29 mouse cellular contexts compared by ENCODE assay signal in genomic region chr4:58786659-58787058, GRCm38 (mm10). TPM values are rescaled to one million over a fixed set of nuclear protein-coding genes. Genes with fewer than 3 reads are reported as not detected.
DNase-seq lines count a peak whose midpoint lies in the region; ATAC-seq and TF ChIP-seq lines count a peak whose summit lies in the region.
"Had no signal": no experiment of that assay in that cellular context is flagged by ENCODE, and none has a peak within 500 bp of the region (broad histone marks: within the 10 kb centered on the region; RNA-seq: fewer than 3 reads in every experiment).

No protein-coding gene starts in this region.

- no peak overlapping the region for H3K4me3 ChIP-seq in embryonic facial prominence, embryonic 14.5 days (ENCODE audit: low read depth, low read length)
- H3K4me3 ChIP-seq in embryonic facial prominence, embryonic 10.5 days: no peak overlapping the region
- H3K4me3 ChIP-seq in lung, embryonic 14.5 days (ENCODE audit: low read depth, low read length): no peak overlapping the region
- H3K4me3 ChIP-seq: embryonic facial prominence, embryonic 12.5 days; erythroblast, embryonic 14.5 days; forebrain, embryonic 12.5 days; forebrain, embryonic 15.5 days; heart, adult 2 months; heart, embryonic 10.5 days; heart, embryonic 13.5 days had no signal

- DNase-seq in embryonic facial prominence, embryonic 14.5 days (ENCODE audit: low spot score): peak; percentile 4
- no peak for DNase-seq in embryonic facial prominence, embryonic 10.5 days (ENCODE audit: low spot score)
- DNase-seq in lung, embryonic 14.5 days: peak; percentile 64
- no peak for DNase-seq in lung, postnatal 4 days
- DNase-seq in MN1 (ENCODE audit: low spot score) (peak; percentile 17), NIH3T3 (ENCODE audit: low read depth) (peak; percentile 23)
- DNase-seq in kidney, postnatal 25 days: no peak
- no peak for DNase-seq in testis, postnatal 10 days (ENCODE audit: low spot score)
- DNase-seq: adrenal gland, postnatal 10 days; adrenal gland, postnatal 36 days; cerebellum, adult 11-12 months; cerebellum, adult 8-10 months; gastrocnemius, postnatal 10 days; gastrocnemius, postnatal 36 days; heart, adult 2 months; heart, postnatal 14 days; heart, postnatal 4 days had no signal

- ATAC-seq in embryonic facial prominence, embryonic 14.5 days (ENCODE audit: low read depth): no peak
- ATAC-seq in lung, embryonic 14.5 days (ENCODE audit: insufficient read depth): no peak
- ATAC-seq: CD4-positive, CD25-positive, alpha-beta regulatory T cell, adult 4 months; forebrain, embryonic 15.5 days; hindbrain, postnatal 0 days; inflammation-experienced regulatory T-cells, adult 6 months; Patski had no signal

- H3K4me1 ChIP-seq in embryonic facial prominence, embryonic 14.5 days (ENCODE audit: control insufficient read depth, insufficient read depth, low read length): no peaks in the 10 kb centered on the region
- H3K4me1 ChIP-seq in embryonic facial prominence, embryonic 10.5 days: no peaks in the 10 kb centered on the region
- H3K4me1 ChIP-seq in lung, embryonic 14.5 days (ENCODE audit: insufficient read depth): no peaks in the 10 kb centered on the region
- H3K4me1 ChIP-seq: embryonic facial prominence, embryonic 12.5 days; forebrain, embryonic 12.5 days; forebrain, embryonic 15.5 days; heart, embryonic 10.5 days; heart, embryonic 13.5 days had no signal

- no peak for TF ChIP-seq CTCF in lung, embryonic 14.5 days (IDR thresholded peaks at IDR 0.05; ENCODE audit: low read depth)

- no peak overlapping the region for H3K9ac ChIP-seq in embryonic facial prominence, embryonic 14.5 days (ENCODE audit: low read depth, low read length)
- no peak overlapping the region for H3K9ac ChIP-seq in lung, embryonic 14.5 days
- H3K9ac ChIP-seq: embryonic facial prominence, embryonic 12.5 days; forebrain, embryonic 12.5 days; forebrain, embryonic 15.5 days; heart, embryonic 13.5 days; hindbrain, embryonic 14.5 days had no signal

- H3K27ac ChIP-seq in embryonic facial prominence, embryonic 14.5 days (replicated peaks; ENCODE audit: low read depth, low read length): no peak overlapping the region
- no peak overlapping the region for H3K27ac ChIP-seq in embryonic facial prominence, embryonic 10.5 days (replicated peaks)
- H3K27ac ChIP-seq in lung, embryonic 14.5 days (ENCODE audit: low read depth): no peak overlapping the region
- H3K27ac ChIP-seq: embryonic facial prominence, embryonic 12.5 days; forebrain, embryonic 12.5 days; forebrain, embryonic 15.5 days; heart, adult 2 months; heart, embryonic 10.5 days; heart, embryonic 13.5 days; hindbrain, embryonic 14.5 days; hindbrain, postnatal 0 days had no signal

- no peaks in the 10 kb centered on the region for H3K9me3 ChIP-seq in embryonic facial prominence, embryonic 14.5 days (ENCODE audit: control insufficient read depth, low read length)
- H3K9me3 ChIP-seq in embryonic facial prominence, embryonic 10.5 days: no peaks in the 10 kb centered on the region
- no peaks in the 10 kb centered on the region for H3K9me3 ChIP-seq in lung, embryonic 14.5 days (ENCODE audit: low read depth, low read length)
- H3K9me3 ChIP-seq: embryonic facial prominence, embryonic 12.5 days; forebrain, embryonic 12.5 days; forebrain, embryonic 15.5 days; heart, embryonic 10.5 days had no signal

- no peak overlapping the region for H3K4me2 ChIP-seq in embryonic facial prominence, embryonic 14.5 days (ENCODE audit: low read depth, low read length)
- no peak overlapping the region for H3K4me2 ChIP-seq in lung, embryonic 14.5 days
- H3K4me2 ChIP-seq: embryonic facial prominence, embryonic 12.5 days; forebrain, embryonic 12.5 days; forebrain, embryonic 15.5 days; heart, embryonic 13.5 days; hindbrain, embryonic 14.5 days had no signal

- no peaks in the 10 kb centered on the region for H3K27me3 ChIP-seq in embryonic facial prominence, embryonic 14.5 days (replicated peaks; ENCODE audit: control insufficient read depth, insufficient read depth, low read length)
- no peaks in the 10 kb centered on the region for H3K27me3 ChIP-seq in embryonic facial prominence, embryonic 10.5 days (replicated peaks; ENCODE audit: low read depth, poor library complexity, severe bottlenecking)
- H3K27me3 ChIP-seq in lung, embryonic 14.5 days (ENCODE audit: insufficient read depth, low read length): no peaks in the 10 kb centered on the region
- H3K27me3 ChIP-seq: embryonic facial prominence, embryonic 12.5 days; forebrain, embryonic 12.5 days; forebrain, embryonic 15.5 days; heart, embryonic 13.5 days; Patski had no signal

- H3K36me3 ChIP-seq in embryonic facial prominence, embryonic 14.5 days (ENCODE audit: control insufficient read depth, insufficient read depth, low read length): no peaks in the 10 kb centered on the region
- H3K36me3 ChIP-seq in embryonic facial prominence, embryonic 10.5 days (replicated peaks): no peaks in the 10 kb centered on the region
- no peaks in the 10 kb centered on the region for H3K36me3 ChIP-seq in lung, embryonic 14.5 days (ENCODE audit: insufficient read depth)
- H3K36me3 ChIP-seq: embryonic facial prominence, embryonic 12.5 days; forebrain, embryonic 12.5 days; forebrain, embryonic 15.5 days; heart, embryonic 10.5 days; heart, embryonic 13.5 days had no signal

- 65% methylated on average over 3 of the region's 3 CpGs for whole genome bisulfite sequencing in embryonic facial prominence, embryonic 14.5 days
- 89% methylated on average over 3 of the region's 3 CpGs for WGBS in embryonic facial prominence, embryonic 10.5 days
- 43% methylated on average over 3 of the region's 3 CpGs for WGBS in lung, embryonic 14.5 days

RNA-seq across cellular contexts. Expression of gene Olfr267, which starts 0.9 kb away (rescaled TPM):
- polyA plus RNA-seq in embryonic facial prominence, embryonic 14.5 days (2014; fragmentation: Nextera tagmentation; extraction: Ambion mirVana): 0.21 TPM in 1 of 2 replicates, not detected in the other
- not detected in 2 replicates for polyA plus RNA-seq in embryonic facial prominence, embryonic 10.5 days (2016; fragmentation: Nextera tagmentation; extraction: Ambion mirVana)
- polyA plus RNA-seq in lung, embryonic 14.5 days (2014; fragmentation: Nextera tagmentation; extraction: Ambion mirVana): not detected in 2 replicates
- polyA plus RNA-seq: CD4-positive, CD25-positive, alpha-beta regulatory T cell, adult 4 months; embryonic facial prominence, embryonic 12.5 days; forebrain, embryonic 12.5 days; heart, embryonic 10.5 days; heart, embryonic 13.5 days; heart, embryonic 16.5 days; hindbrain, embryonic 14.5 days; inflammation-experienced regulatory T-cells, adult 6 months; Patski had no signal

Comparison
In these comparisons a context has a peak if more than half of its experiments do, and no peak if none do; other contexts are left out.
1. DNase-seq: peak in embryonic facial prominence, embryonic 14.5 days (single experiment), lung, embryonic 14.5 days (single experiment), MN1 (single experiment) and NIH3T3 (single experiment); none in embryonic facial prominence, embryonic 10.5 days (single experiment), lung, postnatal 4 days (0 of 2), kidney, postnatal 25 days (0 of 2) and testis, postnatal 10 days (single experiment).